Mouse (Mus musculus) liver, adult 2 months (tissue): ENCODE measurements around the gene Bbs9.

Experiments used
- CTCF ChIP-seq: fragments of 200-500 bp; IDR thresholded peaks from 2 replicates; pipeline ENCODE4 v1.5.1; 2011; ENCODE audit warnings: low read depth, low read length, control low read depth
- POLR2A ChIP-seq: fragments of 200-500 bp; IDR thresholded peaks from 2 replicates; pipeline ENCODE4 v1.6.1; 2011; ENCODE audit warnings: low read length, control low read depth; ENCODE audit not compliant: insufficient read depth; ENCODE audit errors: extremely low read depth

DNA sequence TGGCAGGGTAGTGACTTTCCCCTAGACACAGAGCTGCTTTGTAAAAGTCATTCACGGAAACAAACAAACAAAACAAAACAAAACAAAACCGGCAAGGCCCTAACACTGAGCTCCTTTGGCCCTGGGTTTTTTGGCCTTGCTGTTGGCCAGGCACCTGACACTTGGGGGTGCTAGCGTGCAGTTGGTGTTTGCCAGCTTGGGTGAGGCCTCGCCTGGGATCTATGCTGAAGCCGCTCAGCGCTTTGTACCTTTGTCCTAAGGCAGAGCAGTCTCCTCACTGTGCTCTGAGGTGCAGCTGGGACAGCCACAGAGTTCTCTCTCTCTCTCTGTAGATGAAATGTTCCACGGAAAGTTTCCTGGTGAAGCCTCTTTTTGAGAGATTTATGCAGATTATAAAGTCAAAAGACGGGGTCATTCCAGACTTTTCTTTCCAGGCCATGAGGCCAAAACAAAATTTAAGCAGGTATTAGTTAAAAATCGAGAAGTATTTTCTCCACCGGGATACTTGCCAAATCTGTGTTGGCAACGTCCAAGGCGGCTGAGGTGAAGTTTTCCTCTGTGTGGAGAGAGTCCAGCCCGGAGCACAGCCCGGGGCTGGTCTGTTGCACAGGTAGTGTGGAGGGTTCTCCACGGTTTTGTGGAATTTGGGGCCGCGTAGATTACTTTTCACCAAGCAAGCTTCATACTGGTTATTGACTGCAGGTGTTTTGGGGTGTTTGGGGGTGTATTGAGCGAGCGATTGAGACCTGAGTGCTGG, 233.6 kb downstream of the Bbs9 start:
- peak; percentile 88 for TF ChIP-seq CTCF
- TF ChIP-seq POLR2A, result no peak
